ENCODE assay signal across 8 mouse cellular contexts in genomic region chr14:8255076-8255729, GRCm38 (mm10). TPM values are rescaled to one million over a fixed set of nuclear protein-coding genes. Genes with fewer than 3 reads are reported as not detected.
DNase-seq lines count a peak whose midpoint lies in the region; ATAC-seq lines count a peak whose summit lies in the region.

No protein-coding gene starts in this region.

- H3K4me1 ChIP-seq in intestine, embryonic 15.5 days (replicated peaks) = no peaks in the 10 kb centered on the region
- no peaks in the 10 kb centered on the region for H3K4me1 ChIP-seq in intestine, embryonic 16.5 days (ENCODE audit: control insufficient read depth, insufficient read depth, low read length)
- H3K4me1 ChIP-seq in embryonic facial prominence, embryonic 14.5 days (ENCODE audit: control insufficient read depth, insufficient read depth, low read length) = no peaks in the 10 kb centered on the region
- H3K4me1 ChIP-seq in hindbrain, embryonic 14.5 days (replicated peaks; ENCODE audit: control insufficient read depth, insufficient read depth, low read length) = no peaks in the 10 kb centered on the region
- no peaks in the 10 kb centered on the region for H3K4me1 ChIP-seq in midbrain, embryonic 14.5 days (ENCODE audit: control insufficient read depth, insufficient read depth, low read length)

- H3K36me3 ChIP-seq in intestine, embryonic 15.5 days = no peaks in the 10 kb centered on the region
- H3K36me3 ChIP-seq in intestine, embryonic 16.5 days (ENCODE audit: control insufficient read depth, insufficient read depth, low read length) = no peaks in the 10 kb centered on the region
- no peaks in the 10 kb centered on the region for H3K36me3 ChIP-seq in embryonic facial prominence, embryonic 14.5 days (ENCODE audit: control insufficient read depth, insufficient read depth, low read length)
- no peaks in the 10 kb centered on the region for H3K36me3 ChIP-seq in hindbrain, embryonic 14.5 days (replicated peaks; ENCODE audit: control insufficient read depth, insufficient read depth)
- no peaks in the 10 kb centered on the region for H3K36me3 ChIP-seq in midbrain, embryonic 14.5 days (ENCODE audit: control insufficient read depth, insufficient read depth, low read length)

- no peak overlapping the region for H3K4me2 ChIP-seq in intestine, embryonic 15.5 days (replicated peaks)
- H3K4me2 ChIP-seq in intestine, embryonic 16.5 days (ENCODE audit: low read depth, low read length) = no peak overlapping the region
- no peak overlapping the region for H3K4me2 ChIP-seq in embryonic facial prominence, embryonic 14.5 days (ENCODE audit: low read depth, low read length)
- no peak overlapping the region for H3K4me2 ChIP-seq in hindbrain, embryonic 14.5 days (replicated peaks)
- H3K4me2 ChIP-seq in midbrain, embryonic 14.5 days (ENCODE audit: low read length) = no peak overlapping the region

- no peak overlapping the region for H3K4me3 ChIP-seq in intestine, embryonic 15.5 days (replicated peaks)
- no peak overlapping the region for H3K4me3 ChIP-seq in intestine, embryonic 16.5 days (ENCODE audit: low read length)
- H3K4me3 ChIP-seq in embryonic facial prominence, embryonic 14.5 days (ENCODE audit: low read depth, low read length) = no peak overlapping the region
- H3K4me3 ChIP-seq in hindbrain, embryonic 14.5 days (replicated peaks; ENCODE audit: low read length) = no peak overlapping the region
- H3K4me3 ChIP-seq in midbrain, embryonic 14.5 days (replicated peaks; ENCODE audit: low read depth, low read length) = no peak overlapping the region

- 0 out of 2 replicates have a peak, but pooled peaks have one; percentile 7 for ATAC-seq in intestine, embryonic 15.5 days
- no peak for ATAC-seq in intestine, embryonic 16.5 days
- ATAC-seq in embryonic facial prominence, embryonic 14.5 days (ENCODE audit: low read depth) = peak; percentile 27; the same call in 1 of the 2 replicates
- ATAC-seq in hindbrain, embryonic 14.5 days (ENCODE audit: low FRiP score) = no peak
- ATAC-seq in midbrain, embryonic 14.5 days (ENCODE audit: low FRiP score, low TSS enrichment) = peak; percentile 38; the same call in 1 of the 2 replicates

- no peaks in the 10 kb centered on the region for H3K27me3 ChIP-seq in intestine, embryonic 15.5 days (replicated peaks)
- no peaks in the 10 kb centered on the region for H3K27me3 ChIP-seq in intestine, embryonic 16.5 days (replicated peaks; ENCODE audit: control insufficient read depth, insufficient read depth, low read length)
- no peaks in the 10 kb centered on the region for H3K27me3 ChIP-seq in embryonic facial prominence, embryonic 14.5 days (replicated peaks; ENCODE audit: control insufficient read depth, insufficient read depth, low read length)
- no peaks in the 10 kb centered on the region for H3K27me3 ChIP-seq in hindbrain, embryonic 14.5 days (ENCODE audit: control insufficient read depth, insufficient read depth, low read length)
- no peaks in the 10 kb centered on the region for H3K27me3 ChIP-seq in midbrain, embryonic 14.5 days (ENCODE audit: control insufficient read depth, insufficient read depth, low read length)

- 67% methylated on average over 7 of the region's 7 CpGs for WGBS in intestine, embryonic 15.5 days
- WGBS in intestine, embryonic 16.5 days = 70% methylated on average over 7 of the region's 7 CpGs
- 69% methylated on average over 7 of the region's 7 CpGs for WGBS in embryonic facial prominence, embryonic 14.5 days
- 84% methylated on average over 7 of the region's 7 CpGs for WGBS in hindbrain, embryonic 14.5 days
- 80% methylated on average over 7 of the region's 7 CpGs for WGBS in midbrain, embryonic 14.5 days

- no peak overlapping the region for H3K27ac ChIP-seq in intestine, embryonic 15.5 days
- H3K27ac ChIP-seq in intestine, embryonic 16.5 days (ENCODE audit: low read length) = no peak overlapping the region
- no peak overlapping the region for H3K27ac ChIP-seq in embryonic facial prominence, embryonic 14.5 days (replicated peaks; ENCODE audit: low read depth, low read length)
- H3K27ac ChIP-seq in hindbrain, embryonic 14.5 days = no peak overlapping the region
- H3K27ac ChIP-seq in midbrain, embryonic 14.5 days (replicated peaks; ENCODE audit: low read depth, low read length) = no peak overlapping the region

- H3K9ac ChIP-seq in intestine, embryonic 15.5 days = no peak overlapping the region
- no peak overlapping the region for H3K9ac ChIP-seq in intestine, embryonic 16.5 days (ENCODE audit: low read depth, low read length)
- H3K9ac ChIP-seq in embryonic facial prominence, embryonic 14.5 days (ENCODE audit: low read depth, low read length) = no peak overlapping the region
- no peak overlapping the region for H3K9ac ChIP-seq in hindbrain, embryonic 14.5 days
- no peak overlapping the region for H3K9ac ChIP-seq in midbrain, embryonic 14.5 days (replicated peaks; ENCODE audit: low read length)

- peak; percentile 41 for DNase-seq in adrenal gland, postnatal 25 days
- DNase-seq in embryonic facial prominence, embryonic 14.5 days (ENCODE audit: low spot score) = peak; percentile 77
- peak; percentile 72 for DNase-seq in hindbrain, embryonic 14.5 days (ENCODE audit: low spot score)
- DNase-seq in left cerebral cortex, adult 18-20 months (ENCODE audit: low spot score in 2 of 2) = peak; percentile 68 to 70
- peak; percentile 80 for DNase-seq in midbrain, embryonic 14.5 days
- peak; percentile 39 for DNase-seq in testis, postnatal 14 days (ENCODE audit: low spot score)

- no peaks in the 10 kb centered on the region for H3K9me3 ChIP-seq in intestine, embryonic 15.5 days
- H3K9me3 ChIP-seq in intestine, embryonic 16.5 days (ENCODE audit: control insufficient read depth, low read length) = no peaks in the 10 kb centered on the region
- H3K9me3 ChIP-seq in embryonic facial prominence, embryonic 14.5 days (ENCODE audit: control insufficient read depth, low read length) = no peaks in the 10 kb centered on the region
- H3K9me3 ChIP-seq in hindbrain, embryonic 14.5 days (ENCODE audit: control insufficient read depth, low read length) = no peaks in the 10 kb centered on the region
- no peaks in the 10 kb centered on the region for H3K9me3 ChIP-seq in midbrain, embryonic 14.5 days (ENCODE audit: control insufficient read depth, low read length)

RNA-seq across cellular contexts. Expression of gene Acox2, which starts 4.0 kb away (rescaled TPM):
- polyA plus RNA-seq in intestine, embryonic 15.5 days (2015; fragmentation: Nextera tagmentation; extraction: Ambion mirVana) = 0.88 and 0.91 TPM in 2 replicates
- 1.1 and 1.4 TPM in 2 replicates for polyA plus RNA-seq in intestine, embryonic 16.5 days (2015; fragmentation: Nextera tagmentation; extraction: Ambion mirVana)
- total RNA-seq in adrenal gland, postnatal 25 days (2021) = 0.43 and 1.5 TPM in 2 replicates
- 0.51 and 1.5 TPM in 2 replicates for polyA plus RNA-seq in embryonic facial prominence, embryonic 14.5 days (2014; fragmentation: Nextera tagmentation; extraction: Ambion mirVana)
- polyA plus RNA-seq in hindbrain, embryonic 14.5 days (2014; fragmentation: Nextera tagmentation; extraction: Ambion mirVana) = not detected in 2 replicates
- total RNA-seq in left cerebral cortex, adult 18-20 months (2021) = not detected
- polyA plus RNA-seq in midbrain, embryonic 14.5 days (2014; fragmentation: Nextera tagmentation; extraction: Ambion mirVana) = not detected in 2 replicates

RNA-seq across cellular contexts. Expression of gene Kctd6, which starts 41.3 kb away (rescaled TPM):
- 11.2 and 12.4 TPM in 2 replicates for polyA plus RNA-seq in intestine, embryonic 15.5 days (2015; fragmentation: Nextera tagmentation; extraction: Ambion mirVana)
- 2.1 and 2.2 TPM in 2 replicates for polyA plus RNA-seq in intestine, embryonic 16.5 days (2015; fragmentation: Nextera tagmentation; extraction: Ambion mirVana)
- total RNA-seq in adrenal gland, postnatal 25 days (2021) = 12.9 and 13.7 TPM in 2 replicates
- 12.2 and 12.8 TPM in 2 replicates for polyA plus RNA-seq in embryonic facial prominence, embryonic 14.5 days (2014; fragmentation: Nextera tagmentation; extraction: Ambion mirVana)
- polyA plus RNA-seq in hindbrain, embryonic 14.5 days (2014; fragmentation: Nextera tagmentation; extraction: Ambion mirVana) = 14.5 and 16.2 TPM in 2 replicates
- total RNA-seq in left cerebral cortex, adult 18-20 months (2021) = 10 to 100 TPM; 40.9 to 43.6 TPM
- polyA plus RNA-seq in midbrain, embryonic 14.5 days (2014; fragmentation: Nextera tagmentation; extraction: Ambion mirVana) = 9.1 and 11.6 TPM in 2 replicates

Comparison
In these comparisons a context has a peak if more than half of its experiments do, and no peak if none do; other contexts are left out.
1. ATAC-seq: peak in intestine, embryonic 15.5 days (single experiment), embryonic facial prominence, embryonic 14.5 days (single experiment) and midbrain, embryonic 14.5 days (single experiment); none in intestine, embryonic 16.5 days (single experiment) and hindbrain, embryonic 14.5 days (single experiment).
2. Peak in every context shown above with its lines, with median percentiles within 50 percentile points of each other: DNase-seq.